Mouse (Mus musculus): ENCODE measurements around the gene Mettl7a3.

DNA sequence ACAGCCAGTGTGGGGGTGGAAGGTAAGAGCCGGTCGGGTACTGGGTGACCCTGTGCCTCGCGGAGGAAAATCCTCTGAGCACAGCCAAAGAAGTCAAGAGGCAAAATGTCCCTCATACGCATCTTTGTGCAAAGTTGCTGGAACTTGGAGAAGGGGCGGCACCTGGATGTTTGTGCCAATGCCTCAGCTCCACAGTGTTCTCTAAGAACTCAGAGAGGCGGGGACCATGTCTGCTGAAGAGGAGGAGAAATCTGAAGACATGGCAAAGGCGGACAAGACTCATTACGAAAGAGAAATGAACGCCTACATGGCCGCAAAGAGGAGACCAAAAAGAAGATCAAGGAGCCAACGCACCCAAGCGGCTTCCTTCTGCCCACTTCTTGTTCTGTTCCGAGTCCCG, 33.2 kb upstream of the Mettl7a3 start:
- TF ChIP-seq CTCF (IDR thresholded peaks at IDR 0.05; ENCODE audit: low read depth) (no peak), EP300 (IDR thresholded peaks at IDR 0.05; ENCODE audit: low read depth) (no peak)

Data from liver, postnatal 0 days (tissue).